ENCODE assay signal across 8 mouse cellular contexts in genomic region chr12:116281427-116282281, GRCm38 (mm10). TPM values are rescaled to one million over a fixed set of nuclear protein-coding genes. Genes with fewer than 3 reads are reported as not detected.
A peak's percentile ranks its signal among the peaks of the same experiment; 100 is the strongest.
DNase-seq lines count a peak whose midpoint lies in the region; ATAC-seq and TF ChIP-seq lines count a peak whose summit lies in the region.
"Had no signal": no experiment of that assay in that cellular context is flagged by ENCODE, and none has a peak within 500 bp of the region (broad histone marks: within the 10 kb centered on the region; RNA-seq: fewer than 3 reads in every experiment).

No protein-coding gene starts in this region.

- 1% methylated on average over 49 of the region's 55 CpGs for WGBS in lung, embryonic 15.5 days
- under 1% methylated on average over 41 of the region's 55 CpGs for WGBS in neural tube, embryonic 15.5 days

- peaks cover 42% of the 10 kb centered on the region for H3K79me2 ChIP-seq in MEL (ENCODE audit: control insufficient read depth, insufficient read depth, low read length, poor library complexity)

- H3K36me3 ChIP-seq in MEL (ENCODE audit: control insufficient read depth in 1 of 2, insufficient read depth in 2 of 2, low read length in 2 of 2), result peaks cover 2 to 47% of the 10 kb centered on the region in 2 experiments; a peak in 3 of 4 replicates
- peaks cover 10% of the 10 kb centered on the region for H3K36me3 ChIP-seq in erythroblast, embryonic 14.5 days (ENCODE audit: control insufficient read depth)
- no peaks in the 10 kb centered on the region for H3K36me3 ChIP-seq in lung, embryonic 15.5 days
- no peaks in the 10 kb centered on the region for H3K36me3 ChIP-seq in neural tube, embryonic 15.5 days

- 0 out of 6 replicates have a peak, but pooled peaks of 1 of the 3 experiments have one; percentile 0 for TF ChIP-seq CTCF in MEL (IDR thresholded peaks at IDR 0.05 in 2 of 3, conservative IDR thresholded peaks at IDR 0.05 in 1 of 3; ENCODE audit: control insufficient read depth in 1 of 3, insufficient read depth in 1 of 3, low read depth in 2 of 3, low read length in 3 of 3, poor library complexity in 1 of 3, severe bottlenecking in 1 of 3)
- TF ChIP-seq CTCF in layer of hippocampus, adult 2 months (conservative IDR thresholded peaks at IDR 0.05), result no peak

- H3K27me3 ChIP-seq in MEL (ENCODE audit: control insufficient read depth in 1 of 2, insufficient read depth in 2 of 2, low read length in 2 of 2), result no peaks in the 10 kb centered on the region
- no peaks in the 10 kb centered on the region for H3K27me3 ChIP-seq in erythroblast, embryonic 14.5 days (ENCODE audit: control insufficient read depth)
- no peaks in the 10 kb centered on the region for H3K27me3 ChIP-seq in lung, embryonic 15.5 days
- no peaks in the 10 kb centered on the region for H3K27me3 ChIP-seq in neural tube, embryonic 15.5 days (replicated peaks)

- DNase-seq in MEL (ENCODE audit: low read depth, low spot score), result peak; percentile 86
- DNase-seq in adrenal gland, postnatal 36 days, result peak; percentile 69 to 75
- peak; percentile 41 to 43 for DNase-seq in heart, postnatal 10 days
- peak in 1 of 2 experiments; percentile 32 for DNase-seq in layer of hippocampus, adult 2 months (ENCODE audit: low spot score in 2 of 2)

- H3K4me1 ChIP-seq in MEL (ENCODE audit: control insufficient read depth in 1 of 2, insufficient read depth in 2 of 2, low read length in 2 of 2), result peaks cover 28 to 38% of the 10 kb centered on the region in 2 experiments
- peaks cover 68% of the 10 kb centered on the region for H3K4me1 ChIP-seq in erythroblast, embryonic 14.5 days (ENCODE audit: control insufficient read depth)
- peaks cover 11% of the 10 kb centered on the region; the same call in 1 of the 2 replicates for H3K4me1 ChIP-seq in lung, embryonic 15.5 days
- H3K4me1 ChIP-seq in neural tube, embryonic 15.5 days, result peaks cover 13% of the 10 kb centered on the region

- H3K9ac ChIP-seq in MEL (ENCODE audit: control insufficient read depth, low read depth, low read length, poor library complexity, severe bottlenecking), result peak overlapping the region; percentile 80
- peak overlapping the region; percentile 99 for H3K9ac ChIP-seq in lung, embryonic 15.5 days
- peak overlapping the region; percentile 88 for H3K9ac ChIP-seq in neural tube, embryonic 15.5 days (replicated peaks)

- no peak for TF ChIP-seq EP300 in MEL (IDR thresholded peaks at IDR 0.05; ENCODE audit: low read depth in 1 of 2, low read length in 2 of 2)

- no peak for TF ChIP-seq RAD21 in MEL (IDR thresholded peaks at IDR 0.05; ENCODE audit: low read depth, low read length)

- H3K27ac ChIP-seq in MEL (ENCODE audit: control insufficient read depth, low read depth, low read length), result peak overlapping the region; percentile 52
- H3K27ac ChIP-seq in layer of hippocampus, adult 2 months, result peak overlapping the region; percentile 97
- peak overlapping the region; percentile 99 for H3K27ac ChIP-seq in lung, embryonic 15.5 days
- peak overlapping the region; percentile 99 for H3K27ac ChIP-seq in neural tube, embryonic 15.5 days (replicated peaks)

- H3K4me3 ChIP-seq in MEL (ENCODE audit: control insufficient read depth in 1 of 2, insufficient read depth in 1 of 2, low read depth in 2 of 2, low read length in 2 of 2), result peak overlapping the region; percentile 76 to 89
- peak overlapping the region; percentile 100 for H3K4me3 ChIP-seq in erythroblast, embryonic 14.5 days (replicated peaks)
- H3K4me3 ChIP-seq in layer of hippocampus, adult 2 months, result peak overlapping the region; percentile 97
- H3K4me3 ChIP-seq in lung, embryonic 15.5 days, result peak overlapping the region; percentile 100
- peak overlapping the region; percentile 78 for H3K4me3 ChIP-seq in neural tube, embryonic 15.5 days (replicated peaks)

- H3K4me2 ChIP-seq in lung, embryonic 15.5 days, result peak overlapping the region; percentile 94
- H3K4me2 ChIP-seq in neural tube, embryonic 15.5 days, result peak overlapping the region; percentile 94

- no peak for ATAC-seq in lung, embryonic 15.5 days (ENCODE audit: borderline replicate concordance, extremely low read depth, low FRiP score, low TSS enrichment)
- no peak; the same call in 1 of the 2 replicates for ATAC-seq in neural tube, embryonic 15.5 days (ENCODE audit: low FRiP score)

- TF ChIP-seq POLR2A in MEL (IDR thresholded peaks at IDR 0.05; ENCODE audit: control insufficient read depth in 1 of 2, insufficient read depth in 1 of 2, low read depth in 1 of 2, low read length in 2 of 2, poor library complexity in 1 of 2), result no peak

- H3K9me3 ChIP-seq in MEL (replicated peaks; ENCODE audit: insufficient read depth, low read length), result no peaks in the 10 kb centered on the region
- no peaks in the 10 kb centered on the region for H3K9me3 ChIP-seq in erythroblast, embryonic 14.5 days (ENCODE audit: control insufficient read depth, low read length)
- no peaks in the 10 kb centered on the region for H3K9me3 ChIP-seq in lung, embryonic 15.5 days
- no peaks in the 10 kb centered on the region for H3K9me3 ChIP-seq in neural tube, embryonic 15.5 days (replicated peaks)

- intact Hi-C loops in heart, postnatal 10 days (cut with DNase I), result loop anchor here (2.0 to 10.0 kb wide), 4 partner anchors 46 to 237 kb away; partner anchors contain the start of genes Ncapg2 and Zfp386

TF ChIP-seq in MEL, 35 proteins besides CTCF, POLR2A, EP300 and RAD21:
- TF ChIP-seq MAFK (IDR thresholded peaks at IDR 0.05; ENCODE audit: borderline replicate concordance, low read depth, low read length) (no peak), GATA1 (IDR thresholded peaks at IDR 0.05; ENCODE audit: low read depth, low read length) (0 out of 2 replicates have a peak, but pooled peaks have one; percentile 3), MXI1 (IDR thresholded peaks at IDR 0.05; ENCODE audit: low read depth, low read length) (no peak)

RNA-seq across cellular contexts. Expression of gene Esyt2, which starts 0.7 kb away (rescaled TPM):
- total RNA-seq in MEL (2012; rRNA removed), result 43.2 and 47.5 TPM in 2 replicates
- polyA plus RNA-seq in MEL (2012; ENCODE audit: insufficient read depth in 1 of 2, insufficient read length in 2 of 2, low read depth in 1 of 2, low replicate concordance in 2 of 2, missing spikeins in 1 of 2), result 10 to 100 TPM; 45.3 to 77.7 TPM
- total RNA-seq in adrenal gland, postnatal 36 days (2021), result 10 to 100 TPM; 58.3 to 64.6 TPM
- polyA plus RNA-seq in erythroblast, embryonic 14.5 days (2012), result 0.63 and 0.69 TPM in 2 replicates
- total RNA-seq in heart, postnatal 10 days (2021), result 10 to 100 TPM; 38.7 to 42.9 TPM
- total RNA-seq in layer of hippocampus, adult 2 months (2021), result 10 to 100 TPM; 61.2 to 73.0 TPM
- polyA plus RNA-seq in lung, embryonic 15.5 days (2015; fragmentation: Nextera tagmentation; extraction: Ambion mirVana), result 20.9 and 21.5 TPM in 2 replicates
- polyA plus RNA-seq in neural tube, embryonic 15.5 days (2015; fragmentation: Nextera tagmentation; extraction: Ambion mirVana), result 11.3 and 12.5 TPM in 2 replicates

RNA-seq across cellular contexts. Expression of gene Gm11027, which starts 6.5 kb away (rescaled TPM):
- not detected in 2 replicates for total RNA-seq in MEL (2012; rRNA removed)
- not detected for polyA plus RNA-seq in MEL (2012; ENCODE audit: insufficient read depth in 1 of 2, insufficient read length in 2 of 2, low read depth in 1 of 2, low replicate concordance in 2 of 2, missing spikeins in 1 of 2)
- not detected for total RNA-seq in adrenal gland, postnatal 36 days (2021)
- not detected in 2 replicates for polyA plus RNA-seq in erythroblast, embryonic 14.5 days (2012)
- total RNA-seq in heart, postnatal 10 days (2021), result not detected
- not detected for total RNA-seq in layer of hippocampus, adult 2 months (2021)
- polyA plus RNA-seq in lung, embryonic 15.5 days (2015; fragmentation: Nextera tagmentation; extraction: Ambion mirVana), result not detected in 2 replicates
- not detected in 2 replicates for polyA plus RNA-seq in neural tube, embryonic 15.5 days (2015; fragmentation: Nextera tagmentation; extraction: Ambion mirVana)
- total RNA-seq: layer of hippocampus, postnatal 25 days had no signal

RNA-seq across cellular contexts. Expression of gene Wdr60, which starts 18.8 kb away (rescaled TPM):
- total RNA-seq in MEL (2012; rRNA removed), result 18.3 and 19.8 TPM in 2 replicates
- polyA plus RNA-seq in MEL (2012; ENCODE audit: insufficient read depth in 1 of 2, insufficient read length in 2 of 2, low read depth in 1 of 2, low replicate concordance in 2 of 2, missing spikeins in 1 of 2), result 10 to 100 TPM in 1 of 2 experiments, not detected in 1; 21.0 TPM
- total RNA-seq in adrenal gland, postnatal 36 days (2021), result 10 to 100 TPM; 10.5 to 12.3 TPM
- polyA plus RNA-seq in erythroblast, embryonic 14.5 days (2012), result 0.06 and 0.16 TPM in 2 replicates
- total RNA-seq in heart, postnatal 10 days (2021), result 1 to 10 TPM; 2.6 to 3.3 TPM
- total RNA-seq in layer of hippocampus, adult 2 months (2021), result 10 to 100 TPM; 17.9 to 20.6 TPM
- polyA plus RNA-seq in lung, embryonic 15.5 days (2015; fragmentation: Nextera tagmentation; extraction: Ambion mirVana), result 17.4 and 18.9 TPM in 2 replicates
- polyA plus RNA-seq in neural tube, embryonic 15.5 days (2015; fragmentation: Nextera tagmentation; extraction: Ambion mirVana), result 20.9 and 22.1 TPM in 2 replicates
